Mouse (Mus musculus): ENCODE results near the gene Anxa6.

Anxa6 gene

GRCm38 (mm10) chr11:55033040-55033660 lies at the start of gene Anxa6:
TSS of gene Anxa6 (minus strand) at chr11:55033445.
- DNase-seq = peak; percentile 88

DNA sequence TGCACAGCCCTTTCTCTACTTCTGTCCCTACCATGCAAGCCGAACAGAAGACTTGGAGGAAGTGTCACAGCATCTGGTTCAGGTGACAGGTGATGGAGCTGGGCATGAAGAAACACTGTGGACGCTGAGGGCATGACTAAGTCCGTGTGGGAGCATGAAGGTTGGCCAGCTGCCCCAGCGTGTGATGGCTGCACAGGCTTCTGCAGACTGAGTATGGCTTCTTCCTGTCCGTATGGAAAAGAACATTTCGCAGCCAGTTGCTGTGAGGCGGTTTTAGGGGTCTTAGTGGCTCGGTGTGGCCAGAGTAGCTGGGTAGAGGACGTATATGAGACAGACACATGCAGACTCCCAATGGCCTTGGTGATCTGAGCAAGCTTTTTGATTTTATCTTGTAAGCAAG lies 48.0 kb upstream of the Anxa6 start:
- no peak for DNase-seq

DNA sequence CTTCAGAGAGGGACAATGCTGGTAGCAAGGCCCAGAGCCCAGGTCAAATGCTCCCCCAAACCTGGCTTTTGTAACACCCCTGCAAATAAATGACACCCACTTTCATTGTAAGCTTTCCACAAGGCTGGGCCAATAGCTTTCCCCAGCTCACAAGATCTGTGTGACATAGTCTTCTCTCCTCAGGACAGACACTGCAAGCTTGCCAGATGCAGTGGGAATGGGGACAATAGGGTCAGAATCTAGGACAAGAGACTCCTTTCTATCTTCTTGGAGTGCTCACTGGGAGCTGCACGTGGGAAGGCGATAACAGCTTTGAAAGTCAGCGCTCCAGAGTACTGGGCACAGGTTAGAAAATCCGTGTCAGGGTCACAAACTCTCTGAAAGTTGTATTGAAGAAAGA lies 45.9 kb upstream of the Anxa6 start:
- no peak for DNase-seq

DNA sequence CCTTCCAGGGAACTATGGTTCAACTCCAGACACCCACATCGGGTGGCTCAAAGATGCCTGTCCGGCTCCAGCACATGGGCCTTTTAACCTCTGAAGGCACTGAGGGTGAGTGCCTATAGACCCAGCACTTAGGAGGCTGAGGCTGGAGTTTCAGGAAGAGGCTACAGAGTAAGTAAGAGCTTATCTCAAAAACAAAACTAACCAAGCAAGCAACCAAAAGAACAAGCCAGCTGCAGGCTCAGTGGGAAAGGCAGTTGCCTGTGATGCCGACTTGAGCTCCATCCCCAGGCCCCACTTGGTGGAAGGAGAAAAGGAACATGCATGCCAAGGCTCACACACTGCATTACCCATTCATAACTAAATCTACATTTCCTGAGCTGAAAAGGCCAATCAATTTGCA lies 45.3 kb upstream of the Anxa6 start:
- DNase-seq = peak; percentile 43

DNA sequence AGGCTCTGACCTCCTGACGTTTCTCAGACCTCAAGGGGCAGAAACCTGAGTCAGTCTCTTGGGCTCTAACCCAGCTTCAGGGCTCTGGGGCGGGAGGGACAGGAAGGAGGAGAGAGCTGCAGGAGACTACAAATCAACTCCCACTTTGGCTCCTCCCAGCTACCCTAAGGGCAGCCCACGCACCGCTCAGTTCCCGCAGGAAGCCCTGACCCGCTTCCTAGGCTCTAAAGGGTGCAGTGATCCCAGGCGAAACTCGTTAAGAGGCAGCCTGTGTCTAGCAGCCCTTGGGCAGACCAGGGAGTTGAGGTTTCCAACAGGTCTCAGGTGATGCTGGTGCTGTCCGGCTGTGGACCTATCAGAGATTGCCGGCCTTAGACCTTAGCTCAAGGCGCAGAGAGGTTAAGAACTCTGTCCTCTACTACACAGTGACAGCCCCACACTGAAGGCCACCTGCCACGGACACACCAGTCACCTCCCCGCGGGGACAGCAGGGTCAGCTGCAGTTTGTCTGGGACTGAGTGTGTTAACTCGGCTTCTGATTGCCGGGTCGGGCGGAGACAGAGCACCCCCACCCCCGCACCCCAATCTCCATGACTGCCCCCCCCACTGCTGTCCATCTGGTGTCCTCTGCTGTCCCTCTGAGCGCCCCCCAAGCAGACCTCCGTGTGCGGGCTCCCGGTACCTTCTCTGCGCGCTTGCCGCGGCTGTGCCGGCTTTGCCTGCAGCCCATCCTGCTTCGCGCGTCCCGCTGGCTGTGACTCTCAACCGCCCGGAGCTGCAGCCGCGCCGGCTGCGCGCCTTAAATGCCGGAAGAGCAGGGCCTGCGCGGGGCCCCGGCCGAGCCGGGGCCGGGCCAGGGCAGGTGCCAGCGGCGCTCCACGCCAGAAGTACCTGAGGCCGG lies 44.3 kb upstream of the Anxa6 start, which contains the start of gene Ccdc69:
Ccdc69 (minus strand) TSS at position 801 of the 901 bp plus-strand sequence.
- DNase-seq = peak; percentile 79

DNA sequence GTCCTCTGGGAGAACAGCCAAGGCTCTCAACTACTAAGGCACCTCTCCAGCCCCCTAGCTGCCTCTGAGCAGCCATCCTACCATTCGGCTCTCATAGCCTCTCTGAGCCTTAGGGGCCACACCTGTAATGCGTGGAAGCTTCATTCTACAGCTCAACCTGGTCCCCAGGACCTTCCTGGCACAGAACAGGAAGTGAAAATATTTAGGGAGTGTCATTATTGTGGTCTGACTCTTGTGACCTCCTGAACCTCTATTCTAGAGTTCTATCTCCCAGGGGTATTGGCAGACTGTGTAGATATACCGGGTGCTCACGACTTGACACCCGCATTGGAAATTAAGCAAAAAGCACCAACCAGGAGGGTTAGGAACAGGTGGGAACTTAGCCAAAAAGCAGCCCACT lies 43.0 kb upstream of the Anxa6 start:
- no peak for DNase-seq

GRCm38 (mm10) chr11:55075602-55076001 lies 42.4 kb upstream of the Anxa6 start:
- no peak for DNase-seq

DNA sequence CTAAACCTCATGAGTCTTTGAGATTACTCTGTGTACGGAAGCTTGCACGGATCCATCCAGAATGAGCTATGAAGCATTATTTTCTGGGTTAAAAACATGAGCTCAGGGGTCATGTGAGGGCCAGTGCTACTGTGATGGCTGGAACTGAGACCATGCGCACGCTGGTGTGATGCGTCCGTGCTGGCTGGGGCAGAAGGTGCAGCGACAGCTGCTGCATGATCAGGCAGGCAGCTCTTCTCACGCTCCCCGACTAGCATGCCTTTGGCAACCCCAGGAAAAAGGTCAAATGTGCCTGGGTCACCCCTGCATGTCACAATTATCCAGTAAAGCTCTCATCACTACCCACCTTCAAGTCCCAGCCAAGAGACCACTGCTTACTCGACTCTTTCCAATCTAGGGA lies 39.9 kb upstream of the Anxa6 start:
- peak; percentile 8 for DNase-seq

DNA sequence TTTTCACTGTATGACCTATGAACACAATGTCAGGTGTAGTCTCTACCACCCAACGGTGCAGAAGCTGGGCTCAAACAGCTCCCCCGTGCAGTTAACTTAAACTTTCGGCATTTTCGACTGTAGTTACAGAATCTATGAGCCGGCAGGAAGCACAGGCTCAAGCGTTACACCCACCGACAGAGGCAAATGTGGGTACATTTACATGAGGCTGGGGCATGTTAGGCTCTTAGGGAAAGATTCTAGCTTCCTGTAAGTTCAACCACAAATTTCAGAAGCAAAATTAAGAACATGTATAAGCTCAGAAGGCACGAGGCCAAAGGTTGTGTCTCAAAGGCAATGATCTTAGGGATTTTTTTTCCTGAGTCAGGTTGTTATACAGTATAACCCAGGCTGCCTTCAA lies 39.2 kb upstream of the Anxa6 start:
- peak; percentile 56 for DNase-seq

- no peak for DNase-seq
Measured at GRCm38 (mm10) chr11:55071344-55071743, 38.1 kb upstream of the Anxa6 start.

- DNase-seq = peak; percentile 34
Measured at GRCm38 (mm10) chr11:55069023-55069422, 35.8 kb upstream of the Anxa6 start.

DNA sequence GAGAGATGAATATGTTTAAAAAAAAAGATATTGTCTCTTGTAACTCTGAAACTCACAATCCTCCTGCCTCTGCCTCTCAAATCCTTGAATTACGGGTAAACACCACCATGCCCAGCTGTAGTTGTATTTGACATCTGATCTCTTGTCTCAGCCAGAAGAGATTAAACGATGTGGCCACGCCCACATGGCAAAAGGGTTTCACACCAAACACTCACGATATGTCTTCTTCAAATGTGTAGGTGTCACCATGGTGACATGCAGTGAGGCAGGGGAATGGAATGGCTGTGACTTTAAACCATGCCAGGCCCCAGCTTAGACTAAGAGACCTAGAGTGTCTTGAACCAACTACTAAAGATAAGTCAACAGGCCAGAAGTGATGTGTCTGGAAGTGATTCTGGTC lies 33.7 kb upstream of the Anxa6 start:
- peak; percentile 10 for DNase-seq

GRCm38 (mm10) chr11:55062856-55063255 lies 29.6 kb upstream of the Anxa6 start:
- DNase-seq = no peak

DNA sequence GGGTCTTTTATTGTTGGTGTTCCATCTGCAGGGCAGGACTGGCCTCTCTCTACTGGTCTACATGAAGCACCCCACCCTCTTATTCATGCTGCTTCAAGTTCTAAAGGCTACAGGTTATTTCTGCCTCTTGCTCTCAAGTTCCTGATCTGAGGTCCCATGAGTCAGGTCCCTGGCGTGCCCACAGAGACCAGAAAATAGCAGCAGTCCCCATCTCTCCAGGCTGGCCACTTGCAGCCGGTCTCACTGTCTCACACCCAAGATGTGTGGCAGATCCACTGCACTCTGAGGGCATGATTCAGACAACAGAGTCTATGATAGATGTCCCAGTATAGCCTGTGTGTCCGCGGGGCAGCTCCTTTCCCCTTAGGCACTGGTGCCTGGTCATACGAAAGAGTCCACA lies 27.6 kb upstream of the Anxa6 start:
- DNase-seq = no peak

DNA sequence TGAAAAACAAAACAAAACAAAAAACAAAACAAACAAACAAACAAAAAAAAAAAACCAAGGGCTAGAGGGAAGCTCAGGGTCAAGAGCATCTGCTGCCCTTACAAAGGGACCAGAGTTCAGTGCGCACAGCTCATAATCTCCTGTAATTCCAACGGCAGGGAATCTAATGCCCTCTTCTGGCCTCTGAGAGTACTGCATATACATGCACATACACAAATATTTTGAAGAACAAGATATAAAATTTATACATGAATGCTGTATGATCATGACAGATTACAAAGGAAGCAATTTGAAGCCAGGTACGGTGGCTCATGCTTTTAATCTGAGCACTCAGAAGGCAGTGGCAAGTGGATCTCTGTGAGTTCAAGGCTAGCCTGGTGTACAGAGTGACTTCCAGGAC lies 24.3 kb upstream of the Anxa6 start:
- DNase-seq = no peak

DNA sequence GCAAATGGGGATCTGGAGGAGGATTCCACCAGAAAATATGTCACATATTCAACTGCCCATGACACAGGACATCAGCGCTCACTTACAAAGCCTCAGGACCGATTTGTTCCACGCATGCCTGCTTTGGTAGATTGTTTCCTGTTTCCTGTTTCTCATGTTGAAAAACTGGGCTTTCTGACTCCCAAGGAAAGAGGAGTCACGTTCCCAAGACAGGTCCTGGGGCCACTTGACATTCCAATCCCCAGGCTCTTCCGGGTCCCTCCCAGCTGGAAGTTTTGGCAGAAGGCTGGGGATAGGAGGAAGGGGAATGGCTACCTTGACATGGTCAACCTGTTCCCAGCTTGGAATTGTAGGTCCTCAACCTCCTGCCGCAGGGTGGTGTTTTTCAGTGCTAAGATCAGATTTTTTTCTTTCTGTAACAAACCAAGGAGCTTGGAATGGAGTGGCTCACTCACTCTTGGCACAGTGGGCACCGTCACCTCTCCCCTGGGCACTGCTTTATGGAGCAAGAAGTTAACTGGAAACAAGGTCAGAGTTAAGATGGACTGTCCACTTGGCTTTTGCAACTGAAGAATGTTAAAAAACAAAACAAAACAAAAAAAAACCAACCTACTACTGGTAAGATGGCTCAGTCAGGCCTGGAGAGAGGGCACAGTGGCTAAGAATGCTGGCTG lies 17.7 kb upstream of the Anxa6 start:
- no peak for DNase-seq

- peak; percentile 76 for DNase-seq
Measured at GRCm38 (mm10) chr11:55046600-55046999, 13.4 kb upstream of the Anxa6 start.

DNA sequence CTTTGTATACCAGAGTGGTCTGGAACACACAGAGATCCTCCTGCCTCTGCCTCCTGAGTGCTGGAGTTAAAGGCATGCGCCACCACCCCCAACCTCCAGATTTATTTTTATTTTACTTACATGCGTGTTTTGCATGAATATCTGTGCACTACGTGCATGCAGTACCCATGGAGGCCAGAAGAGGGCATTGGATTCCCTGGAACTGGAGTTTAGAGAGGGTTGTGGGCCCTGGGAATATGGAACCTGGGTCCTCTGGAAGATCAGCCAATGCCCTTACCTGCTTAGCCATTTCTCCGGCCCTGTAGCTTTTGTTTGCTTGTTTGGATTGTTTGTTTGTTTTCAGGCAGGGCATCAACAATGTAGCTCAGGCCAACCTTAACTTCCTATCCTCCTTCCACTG lies 8.1 kb upstream of the Anxa6 start:
- peak; percentile 23 for DNase-seq

DNA sequence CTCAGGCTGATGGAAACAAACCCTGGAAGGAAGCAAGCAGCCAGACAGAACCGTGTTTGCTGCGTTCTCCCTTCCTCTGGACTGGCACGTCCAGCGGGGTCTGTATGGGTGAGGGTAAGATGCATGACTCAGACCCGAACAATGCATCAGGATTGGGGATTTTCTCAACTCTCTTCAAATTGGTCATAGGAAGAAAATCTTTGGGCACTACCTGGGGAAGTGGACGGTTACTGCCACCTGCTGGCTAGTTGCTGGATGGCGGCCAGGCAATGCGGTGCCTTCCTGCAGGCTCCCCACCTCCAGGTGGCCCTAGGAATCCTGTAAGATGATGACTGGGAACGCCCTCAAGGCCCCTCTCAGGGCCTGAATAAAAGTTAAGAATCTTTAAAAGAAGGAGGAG lies 6.3 kb upstream of the Anxa6 start:
- DNase-seq = peak; percentile 86

DNA sequence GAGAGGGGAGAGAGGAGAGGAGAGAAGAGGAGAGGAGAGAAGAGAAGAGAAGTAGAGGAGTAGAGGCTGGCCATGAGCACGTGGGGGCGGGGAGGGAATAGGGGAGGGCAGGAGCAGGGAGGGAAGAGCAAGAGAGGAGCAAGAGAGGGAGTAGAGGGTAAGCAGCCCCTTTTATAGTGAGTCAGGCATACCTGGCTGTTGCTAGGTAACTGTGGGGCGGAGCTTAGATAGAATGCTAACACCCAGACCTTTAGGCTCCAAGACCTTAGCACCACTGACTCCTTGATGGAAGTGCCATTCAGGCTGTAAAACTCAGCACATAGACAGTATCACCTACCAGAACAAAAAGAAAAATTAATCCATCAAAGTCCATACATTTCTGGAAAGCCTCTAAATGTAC lies 3.4 kb upstream of the Anxa6 start:
- DNase-seq = no peak

DNA sequence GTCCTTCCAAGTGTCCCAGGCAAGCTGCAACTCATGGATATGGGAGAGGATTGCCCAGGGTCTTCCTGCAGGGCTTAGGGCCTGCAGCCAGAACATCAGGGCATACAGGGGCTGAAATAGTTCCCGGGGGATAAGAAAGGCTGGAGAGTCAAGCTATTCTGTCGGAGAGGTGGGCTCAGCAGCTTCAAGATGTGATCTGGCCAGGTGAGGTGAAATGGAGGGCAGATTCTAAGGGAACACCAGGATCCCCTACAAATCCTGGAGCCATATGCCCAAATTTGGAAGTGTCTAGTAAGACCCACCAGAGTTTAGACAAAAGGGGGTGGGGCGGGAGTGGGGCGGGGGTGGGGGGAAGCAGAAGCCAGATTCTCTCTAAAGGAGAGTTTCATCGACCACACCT lies 959 bp downstream of the Anxa6 start:
- DNase-seq = no peak

DNA sequence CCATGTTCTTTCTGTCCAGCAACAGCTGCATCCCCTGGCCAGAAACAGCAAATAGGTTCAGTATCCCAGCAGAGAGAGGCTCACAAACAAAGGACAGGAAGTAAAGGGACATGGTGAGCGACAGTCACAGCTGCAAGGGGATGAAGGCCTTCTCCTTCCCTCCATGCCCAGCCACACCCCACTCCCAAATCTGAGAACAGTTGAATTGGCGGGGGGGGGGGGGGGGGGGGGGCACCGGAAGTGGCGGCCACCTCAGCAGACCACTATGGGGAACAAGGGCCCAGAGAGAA lies 1.3 kb downstream of the Anxa6 start:
- no peak for DNase-seq

DNA sequence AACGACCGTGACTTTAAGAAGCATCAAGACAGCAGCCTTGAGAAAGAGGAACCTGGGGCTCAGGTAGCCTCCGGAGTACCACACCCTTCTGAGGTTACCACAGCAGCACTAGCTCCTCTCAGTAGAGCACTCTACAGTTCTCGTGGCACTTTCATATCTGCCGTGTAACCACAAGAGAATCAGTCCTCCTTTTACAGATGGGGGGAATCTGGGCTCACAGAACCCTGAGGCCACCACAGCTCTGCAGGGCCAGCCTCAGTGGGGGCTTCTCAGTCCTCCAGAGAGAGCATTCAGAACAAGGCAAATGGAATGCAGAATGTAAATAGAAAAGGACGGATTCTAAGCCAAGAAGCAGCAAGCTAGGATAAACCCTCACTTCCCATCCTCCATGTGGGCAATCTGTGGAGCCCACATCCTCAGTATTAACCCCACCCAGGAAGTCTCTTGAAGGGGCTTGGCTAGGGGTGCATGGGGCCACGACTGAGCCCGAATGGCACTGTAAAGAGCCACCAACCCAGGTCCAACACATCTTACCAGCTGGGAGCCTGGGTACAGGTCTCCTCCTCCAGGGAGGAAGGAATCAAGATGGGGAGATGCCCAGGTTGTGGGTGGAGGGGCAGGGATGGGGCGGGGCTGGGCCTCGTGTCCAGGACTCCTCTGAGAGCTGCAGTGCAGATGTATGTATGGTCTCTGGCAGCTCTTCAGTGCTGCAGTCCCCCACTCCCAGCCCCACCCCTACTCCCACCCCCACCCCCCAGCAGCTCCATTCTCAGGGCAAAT lies 1.8 kb downstream of the Anxa6 start:
- DNase-seq = peak; percentile 36
